Mouse (Mus musculus): ENCODE measurements around the gene Adss.

The Adss gene

DNA sequence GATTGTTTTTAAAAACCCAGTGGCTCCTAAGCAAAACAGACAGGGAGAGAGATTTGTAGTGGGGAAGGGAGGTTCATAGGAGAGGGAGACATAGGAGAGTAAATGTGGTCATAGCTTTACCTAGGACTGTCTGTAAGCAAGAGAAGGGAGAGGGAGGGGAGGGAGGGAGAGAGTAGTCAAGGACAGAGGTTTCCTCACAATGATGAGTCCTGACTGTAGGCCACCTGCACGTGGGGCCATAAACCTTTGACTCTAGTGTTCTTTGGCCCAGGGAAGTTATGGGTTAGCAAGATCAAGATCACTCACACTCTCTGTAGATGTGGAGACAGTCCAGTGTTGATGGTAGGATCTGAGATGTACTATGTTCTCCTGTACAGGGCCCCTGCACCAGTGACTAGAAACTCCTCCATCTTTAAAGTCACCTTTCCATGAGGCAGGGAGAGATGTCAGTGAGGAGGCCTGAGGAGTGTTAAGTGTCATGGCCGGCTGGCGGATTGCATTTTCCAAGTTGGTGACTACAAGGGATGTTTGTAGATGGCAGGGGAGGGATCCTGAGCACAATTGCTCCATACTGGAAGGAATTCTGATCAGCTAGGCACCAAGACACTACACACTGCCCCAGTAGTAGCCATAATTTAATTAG is 68.3 kb downstream of the Adss start:
- DNase-seq (ENCODE audit: low spot score in 2 of 2), result no peak

DNA sequence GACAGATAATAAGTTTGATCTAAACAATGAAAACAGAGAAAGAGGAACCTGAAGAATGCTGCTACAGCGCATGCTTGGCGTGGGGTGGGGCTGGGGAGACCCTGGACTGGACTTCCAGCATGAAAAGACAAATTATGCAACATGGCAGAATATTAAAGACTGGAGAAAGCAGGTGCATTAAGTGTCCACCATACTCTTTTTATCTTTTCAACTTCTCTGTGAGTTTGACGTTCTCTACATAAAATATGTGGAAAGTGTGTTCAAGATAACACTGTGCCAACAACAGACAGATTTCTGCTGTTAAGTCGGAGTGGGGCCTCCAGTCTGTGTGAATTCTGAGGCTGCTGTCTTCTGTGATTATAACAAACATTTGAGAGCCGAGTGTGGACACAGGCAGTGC is 69.4 kb downstream of the Adss start:
- no peak for DNase-seq (ENCODE audit: low spot score in 2 of 2)

DNA sequence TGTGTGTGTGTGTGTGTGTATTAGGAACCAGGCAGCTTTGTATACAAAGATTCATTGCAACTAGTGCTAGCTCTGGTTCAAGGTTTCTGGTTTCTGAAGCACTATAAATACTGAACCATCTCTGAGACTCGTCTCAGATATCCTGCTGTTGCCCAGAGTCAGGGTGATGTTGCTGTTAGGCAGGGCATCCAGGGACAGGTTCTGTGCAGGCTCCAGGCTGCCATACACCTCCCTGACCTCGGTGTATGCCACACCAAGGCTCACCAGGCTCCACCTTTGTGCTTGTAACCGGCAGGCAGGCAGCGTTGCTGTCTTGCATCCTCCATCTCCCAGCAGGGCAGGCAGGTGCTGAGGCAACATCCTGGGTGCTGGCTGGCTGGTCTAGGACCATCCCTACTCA is 72.5 kb downstream of the Adss start:
- DNase-seq (ENCODE audit: low spot score in 2 of 2), result no peak

DNA sequence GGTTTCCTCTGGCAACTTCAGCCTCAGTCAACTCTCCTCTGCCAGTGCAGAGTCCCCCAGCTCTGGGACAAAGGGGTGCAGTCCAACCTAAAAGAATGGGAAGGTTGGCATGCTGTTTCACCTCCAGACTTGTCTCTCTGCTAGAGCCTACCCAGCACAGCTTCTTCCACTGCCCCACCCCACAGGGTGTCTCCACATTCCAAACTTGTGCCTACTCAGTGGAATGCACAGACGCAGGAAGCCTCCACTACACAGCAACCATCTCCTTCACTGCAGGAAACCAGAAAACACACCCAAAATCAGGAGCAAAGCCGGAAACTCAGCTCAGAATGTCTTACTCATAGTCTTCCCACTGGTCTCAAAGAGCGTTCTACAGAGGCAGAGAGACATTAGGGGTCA is 77.3 kb downstream of the Adss start:
- no peak for DNase-seq (ENCODE audit: low spot score in 2 of 2)

DNA sequence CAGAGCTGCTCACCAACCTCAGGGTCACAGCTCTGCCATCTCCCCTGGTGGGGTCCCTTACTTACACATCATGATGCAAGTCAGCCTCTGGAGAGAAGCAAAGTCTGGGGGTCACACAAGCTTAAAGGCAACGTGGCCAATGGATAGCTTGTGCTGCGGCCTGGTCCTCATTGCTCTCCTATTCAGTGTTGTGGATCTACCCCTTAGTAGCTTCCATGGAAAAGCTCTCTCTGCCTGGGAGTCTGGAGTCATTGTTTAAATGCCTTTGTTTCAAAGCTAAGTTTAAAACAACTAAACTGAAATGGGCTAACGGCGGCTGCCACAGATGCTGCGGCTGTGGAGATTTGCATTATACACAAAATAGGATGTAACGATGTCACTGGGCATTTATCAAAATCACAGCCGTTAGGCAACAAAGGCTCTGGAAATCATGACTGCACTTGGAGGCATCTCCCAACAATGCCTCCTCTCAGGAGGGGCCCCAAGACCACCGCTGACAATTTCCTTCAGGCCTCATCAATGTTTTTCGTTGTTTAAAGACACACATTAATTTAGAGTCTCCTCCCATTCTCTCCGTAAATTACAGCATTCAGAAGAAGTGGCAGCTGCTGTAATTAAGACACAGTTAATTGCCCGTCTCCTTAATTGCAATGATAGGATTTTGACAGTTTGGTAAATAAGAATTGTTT is 77.8 kb downstream of the Adss start:
- no peak for DNase-seq (ENCODE audit: low spot score in 2 of 2)

DNA sequence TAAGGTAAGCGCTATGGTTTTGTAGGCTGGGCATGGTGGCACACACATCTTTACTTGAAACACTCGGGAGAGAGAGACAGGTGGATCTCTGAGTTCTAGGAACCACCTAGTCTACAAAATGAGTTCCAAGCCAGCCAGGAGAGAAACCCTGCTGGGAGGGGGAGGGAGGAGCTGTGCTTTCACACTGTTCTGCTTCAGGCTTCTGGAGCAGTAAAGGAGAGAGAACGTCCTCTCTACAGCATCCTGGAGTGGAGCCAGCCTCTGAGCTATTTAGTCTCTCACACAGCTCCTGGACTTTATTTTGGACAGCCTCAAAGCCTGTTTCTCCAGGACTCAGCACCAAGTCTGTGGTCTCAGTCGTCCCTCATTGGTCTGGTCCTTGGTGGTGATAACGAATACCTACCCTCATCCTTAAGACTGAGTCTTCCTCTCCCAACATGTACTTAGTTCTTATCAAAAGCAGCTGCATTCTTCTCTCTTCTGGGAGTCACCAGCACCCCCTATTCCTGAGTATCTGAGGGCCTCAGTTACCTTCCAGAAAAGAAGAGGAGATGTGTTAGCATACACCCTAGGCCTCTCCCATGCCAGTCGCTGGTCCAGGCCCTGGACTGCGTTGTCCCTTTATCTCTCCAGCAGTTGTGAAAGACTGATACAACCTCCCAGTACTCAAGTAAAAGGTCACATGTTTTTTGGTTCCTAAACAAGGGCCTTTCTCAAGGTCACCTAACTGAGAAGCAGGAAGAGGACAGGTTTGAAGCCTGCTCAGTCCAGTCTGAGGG is 79.1 kb downstream of the Adss start:
- DNase-seq (ENCODE audit: low spot score in 2 of 2), result no peak

DNA sequence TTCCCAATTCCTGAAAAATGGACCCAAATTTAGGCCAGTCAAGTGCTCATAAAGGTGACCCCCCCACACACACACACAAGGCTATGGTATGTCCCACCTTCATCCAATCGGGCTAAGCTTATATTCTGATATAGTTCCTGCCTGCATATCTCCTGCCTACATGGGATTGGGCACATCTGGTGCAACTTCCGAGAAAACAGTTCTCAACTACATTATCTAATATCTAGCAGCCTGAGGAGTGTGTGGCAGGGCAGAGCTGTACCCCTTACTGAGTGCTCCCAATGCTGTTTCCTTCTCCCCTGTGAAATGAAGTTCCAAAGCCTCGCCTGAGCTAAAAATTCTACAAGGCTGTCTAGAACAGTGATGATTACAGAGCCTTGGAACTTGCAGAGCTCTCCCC is 79.9 kb downstream of the Adss start:
- no peak for DNase-seq (ENCODE audit: low spot score in 2 of 2)

DNA sequence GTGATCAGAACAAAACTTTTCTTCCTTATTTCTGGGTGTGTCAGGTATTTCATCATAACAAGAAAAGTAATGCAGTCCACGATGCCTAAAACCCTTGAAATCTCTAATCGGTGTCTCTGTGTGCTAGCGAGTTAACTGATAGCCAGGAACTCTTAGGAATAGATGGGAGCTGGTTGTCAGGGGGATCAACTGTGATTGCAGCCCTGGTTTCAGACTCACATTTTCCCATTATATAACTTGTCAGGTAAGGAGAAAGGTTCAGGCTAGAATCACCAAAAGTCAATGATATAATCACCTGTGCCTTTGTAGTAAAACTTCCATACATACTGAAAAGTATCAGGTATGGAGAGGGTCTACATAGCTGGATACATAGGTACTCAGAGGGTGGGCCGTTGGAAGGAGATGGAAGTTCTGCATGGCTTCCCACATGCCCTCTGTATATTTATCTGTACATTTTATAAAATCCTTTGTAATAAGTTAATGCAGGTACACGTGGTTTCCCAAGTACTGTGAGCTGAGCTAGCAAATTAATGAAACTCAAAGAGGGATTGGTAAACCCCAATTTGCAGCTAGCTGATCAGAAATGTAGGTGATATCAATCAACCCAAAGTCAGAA is 81.8 kb downstream of the Adss start:
- DNase-seq (ENCODE audit: low spot score in 2 of 2), result no peak

DNA sequence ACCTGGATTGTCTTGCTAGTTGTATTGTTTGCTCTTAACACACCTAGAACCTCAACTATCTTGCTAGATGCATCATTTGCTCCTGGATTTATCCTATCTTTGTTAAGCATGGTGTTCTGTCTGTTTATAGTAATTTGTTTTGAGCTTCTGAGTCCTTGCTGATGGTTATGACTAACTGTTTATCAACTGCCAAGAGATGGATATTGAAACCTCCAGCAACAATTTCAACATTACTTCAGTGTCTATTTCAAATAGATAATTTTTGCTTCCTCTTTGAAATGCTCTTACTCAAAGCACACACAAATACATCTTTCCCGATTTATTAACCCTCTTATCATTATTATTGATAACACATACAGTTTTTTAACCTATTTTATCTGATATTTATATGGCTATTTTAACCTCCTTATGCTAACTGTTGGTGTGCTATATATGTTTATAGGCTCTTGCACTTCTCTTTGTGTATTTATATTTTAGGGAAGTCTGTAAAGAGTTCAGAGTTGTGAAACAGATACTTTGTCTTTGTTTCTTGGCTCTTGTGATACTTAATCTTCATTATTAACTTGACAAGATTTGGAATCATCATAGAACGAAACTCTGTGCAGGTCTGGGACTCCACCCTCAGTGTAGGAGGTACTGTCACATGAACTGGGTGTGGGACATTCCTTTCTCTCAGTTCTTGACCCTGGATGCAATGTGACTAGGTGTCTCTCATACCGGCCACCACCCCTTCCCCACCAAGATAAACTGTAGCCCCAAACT is 82.5 kb downstream of the Adss start:
- DNase-seq (ENCODE audit: low spot score in 2 of 2), result no peak

Measured in urinary bladder, adult 18-20 months (tissue).